Mouse (Mus musculus): ENCODE results near the gene Grhl1.
"Not testable (repeated sequence)": the region's sequence is repeated elsewhere in the genome, so short reads cannot be mapped to it uniquely, and the experiment has no call there.

Gene Grhl1

GRCm38 (mm10) chr12:24627215-24627614 lies 55.1 kb downstream of the Grhl1 start:
- in situ Hi-C loops (cut with MboI; ENCODE audit: low pct_unique_long_range_greater_than_20kb in 1 of 2, low sequenced_read_pairs in 2 of 2, unreplicated experiment in 1 of 2): no loop called here

GRCm38 (mm10) chr12:24630220-24630619 lies 58.1 kb downstream of the Grhl1 start:
- in situ Hi-C loops (cut with MboI; ENCODE audit: low pct_unique_long_range_greater_than_20kb in 1 of 2, low sequenced_read_pairs in 2 of 2, unreplicated experiment in 1 of 2): no loop called here

GRCm38 (mm10) chr12:24632404-24632803 lies 60.3 kb downstream of the Grhl1 start:
- in situ Hi-C loops (cut with MboI; ENCODE audit: low pct_unique_long_range_greater_than_20kb in 1 of 2, low sequenced_read_pairs in 2 of 2, unreplicated experiment in 1 of 2): no loop called here

GRCm38 (mm10) chr12:24633753-24634191 lies 61.7 kb downstream of the Grhl1 start:
- in situ Hi-C loops (cut with MboI; ENCODE audit: low pct_unique_long_range_greater_than_20kb in 1 of 2, low sequenced_read_pairs in 2 of 2, unreplicated experiment in 1 of 2): no loop called here

GRCm38 (mm10) chr12:24634212-24634611 lies 62.1 kb downstream of the Grhl1 start:
- in situ Hi-C loops (cut with MboI; ENCODE audit: low pct_unique_long_range_greater_than_20kb in 1 of 2, low sequenced_read_pairs in 2 of 2, unreplicated experiment in 1 of 2): no loop called here

GRCm38 (mm10) chr12:24634648-24635047 lies 62.6 kb downstream of the Grhl1 start:
- in situ Hi-C loops (cut with MboI; ENCODE audit: low pct_unique_long_range_greater_than_20kb in 1 of 2, low sequenced_read_pairs in 2 of 2, unreplicated experiment in 1 of 2): no loop called here

GRCm38 (mm10) chr12:24638787-24639186 lies 66.7 kb downstream of the Grhl1 start:
- in situ Hi-C loops (cut with MboI; ENCODE audit: low pct_unique_long_range_greater_than_20kb in 1 of 2, low sequenced_read_pairs in 2 of 2, unreplicated experiment in 1 of 2): not testable (repeated sequence)

- in situ Hi-C loops (cut with MboI; ENCODE audit: low pct_unique_long_range_greater_than_20kb in 1 of 2, low sequenced_read_pairs in 2 of 2, unreplicated experiment in 1 of 2): no loop called here
Measured at GRCm38 (mm10) chr12:24642370-24642802, 70.3 kb downstream of the Grhl1 start.

- in situ Hi-C loops (cut with MboI; ENCODE audit: low pct_unique_long_range_greater_than_20kb in 1 of 2, low sequenced_read_pairs in 2 of 2, unreplicated experiment in 1 of 2): no loop called here
Measured at GRCm38 (mm10) chr12:24644125-24644571, 72.1 kb downstream of the Grhl1 start.

- in situ Hi-C loops (cut with MboI; ENCODE audit: low pct_unique_long_range_greater_than_20kb in 1 of 2, low sequenced_read_pairs in 2 of 2, unreplicated experiment in 1 of 2): no loop called here
Measured at GRCm38 (mm10) chr12:24645901-24646300, 73.8 kb downstream of the Grhl1 start.

- in situ Hi-C loops (cut with MboI; ENCODE audit: low pct_unique_long_range_greater_than_20kb in 1 of 2, low sequenced_read_pairs in 2 of 2, unreplicated experiment in 1 of 2): no loop called here
Measured at GRCm38 (mm10) chr12:24648094-24648493, 76.0 kb downstream of the Grhl1 start.

GRCm38 (mm10) chr12:24650415-24651062 lies 78.5 kb downstream of the Grhl1 start:
- in situ Hi-C loops (cut with MboI; ENCODE audit: low pct_unique_long_range_greater_than_20kb in 1 of 2, low sequenced_read_pairs in 2 of 2, unreplicated experiment in 1 of 2): no loop called here

- in situ Hi-C loops (cut with MboI; ENCODE audit: low pct_unique_long_range_greater_than_20kb in 1 of 2, low sequenced_read_pairs in 2 of 2, unreplicated experiment in 1 of 2): no loop called here
Measured at GRCm38 (mm10) chr12:24651063-24651557, 79.0 kb downstream of the Grhl1 start, which contains the start of gene Klf11. Gene Klf11 (plus strand): TSS chr12:24651274.

GRCm38 (mm10) chr12:24651642-24652342 lies 79.7 kb downstream of the Grhl1 start:
- in situ Hi-C loops (cut with MboI; ENCODE audit: low pct_unique_long_range_greater_than_20kb in 1 of 2, low sequenced_read_pairs in 2 of 2, unreplicated experiment in 1 of 2): no loop called here

- in situ Hi-C loops (cut with MboI; ENCODE audit: low pct_unique_long_range_greater_than_20kb in 1 of 2, low sequenced_read_pairs in 2 of 2, unreplicated experiment in 1 of 2): no loop called here
Measured at GRCm38 (mm10) chr12:24654065-24654862, 82.2 kb downstream of the Grhl1 start.

- in situ Hi-C loops (cut with MboI; ENCODE audit: low pct_unique_long_range_greater_than_20kb in 1 of 2, low sequenced_read_pairs in 2 of 2, unreplicated experiment in 1 of 2): no loop called here
Measured at GRCm38 (mm10) chr12:24656436-24656835, 84.4 kb downstream of the Grhl1 start.

- in situ Hi-C loops (cut with MboI; ENCODE audit: low pct_unique_long_range_greater_than_20kb in 1 of 2, low sequenced_read_pairs in 2 of 2, unreplicated experiment in 1 of 2): no loop called here
Measured at GRCm38 (mm10) chr12:24658998-24659397, 86.9 kb downstream of the Grhl1 start.

- in situ Hi-C loops (cut with MboI; ENCODE audit: low pct_unique_long_range_greater_than_20kb in 1 of 2, low sequenced_read_pairs in 2 of 2, unreplicated experiment in 1 of 2): no loop called here
Measured at GRCm38 (mm10) chr12:24659923-24660322, 87.8 kb downstream of the Grhl1 start.

GRCm38 (mm10) chr12:24661100-24661499 lies 89.0 kb downstream of the Grhl1 start:
- in situ Hi-C loops (cut with MboI; ENCODE audit: low pct_unique_long_range_greater_than_20kb in 1 of 2, low sequenced_read_pairs in 2 of 2, unreplicated experiment in 1 of 2): no loop called here

All from mouse embryonic stem cell (cell line).